Mouse (Mus musculus) adrenal gland (tissue): Measurements from ENCODE around the gene Nudt19.
"Not testable (repeated sequence)": the region's sequence is repeated elsewhere in the genome, so short reads cannot be mapped to it uniquely, and the experiment has no call there.

ENCODE experiments used
- intact Hi-C: fragments of 180-260 bp; cut with DNase I; formaldehyde crosslinking; loops from one replicate; pipeline ENCODE4 v1.15.1; 2025

Gene Nudt19

GRCm38 (mm10) chr7:35569724-35570123 is 13.6 kb upstream of the Nudt19 start:
- intact Hi-C loops: loop anchor here (2.0 kb wide), 1 partner anchor 15 kb away; no protein-coding TSS in a partner anchor

GRCm38 (mm10) chr7:35565965-35566364 is 9.9 kb upstream of the Nudt19 start:
- intact Hi-C loops: not testable (repeated sequence)

DNA sequence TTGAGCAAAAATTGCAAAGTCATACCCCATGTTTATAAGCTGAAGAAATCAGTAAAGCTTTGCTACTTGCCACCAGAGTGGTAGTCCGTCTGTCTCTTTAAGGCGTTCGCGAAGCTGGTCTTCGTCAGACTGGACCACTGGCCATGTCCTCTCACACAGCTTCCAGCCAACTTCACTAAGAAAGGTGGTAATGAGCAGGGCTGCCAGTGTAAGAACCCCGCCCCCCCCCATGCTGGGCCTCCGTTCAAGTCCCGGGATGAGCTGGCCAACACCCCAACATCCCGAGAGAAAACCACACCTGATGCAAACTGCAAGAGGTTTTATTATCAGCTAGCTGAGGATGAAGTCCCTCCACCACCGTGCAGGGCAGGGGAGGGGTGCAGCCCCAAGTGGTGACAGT is 8.8 kb upstream of the Nudt19 start:
- intact Hi-C loops: not testable (repeated sequence)

DNA sequence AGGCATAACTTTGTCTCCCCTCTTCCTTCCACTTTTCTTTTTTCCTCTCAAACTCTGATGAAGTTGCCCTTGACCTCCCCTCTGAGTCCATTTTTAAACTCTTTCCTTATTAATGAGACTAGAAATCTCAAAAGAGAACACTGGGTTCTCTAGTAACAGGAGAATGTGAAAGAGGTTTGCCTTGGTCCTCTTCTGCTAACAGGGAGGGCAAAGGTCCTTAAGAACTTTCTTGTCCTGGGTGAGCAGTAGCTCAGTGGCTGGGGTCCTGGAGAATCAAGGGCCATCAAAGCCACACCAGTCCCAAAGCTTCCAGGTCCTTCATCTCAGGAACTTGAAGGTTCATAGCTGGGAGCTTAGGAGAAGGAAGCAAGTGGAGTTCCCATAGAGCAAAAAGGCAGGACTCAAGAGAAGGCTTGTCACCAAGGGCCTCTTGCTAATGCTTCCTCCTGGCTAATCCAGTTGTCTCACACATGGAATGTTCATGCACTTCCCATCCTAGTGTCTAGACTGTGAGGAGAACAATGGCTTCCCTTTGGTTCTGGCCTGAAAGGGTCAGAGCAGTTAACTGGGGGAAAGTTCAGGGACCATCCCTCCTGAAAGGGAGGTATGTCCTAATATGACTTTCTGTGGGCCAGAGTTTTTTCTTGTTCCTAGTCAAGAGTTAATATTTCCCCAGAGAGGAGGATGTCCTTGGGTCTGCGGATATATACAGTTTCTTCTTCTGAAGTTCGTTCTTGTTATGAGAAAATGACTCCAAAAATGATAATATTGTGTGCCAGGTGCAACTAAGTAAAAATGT is 8.2 kb upstream of the Nudt19 start:
- intact Hi-C loops: no loop called here

DNA sequence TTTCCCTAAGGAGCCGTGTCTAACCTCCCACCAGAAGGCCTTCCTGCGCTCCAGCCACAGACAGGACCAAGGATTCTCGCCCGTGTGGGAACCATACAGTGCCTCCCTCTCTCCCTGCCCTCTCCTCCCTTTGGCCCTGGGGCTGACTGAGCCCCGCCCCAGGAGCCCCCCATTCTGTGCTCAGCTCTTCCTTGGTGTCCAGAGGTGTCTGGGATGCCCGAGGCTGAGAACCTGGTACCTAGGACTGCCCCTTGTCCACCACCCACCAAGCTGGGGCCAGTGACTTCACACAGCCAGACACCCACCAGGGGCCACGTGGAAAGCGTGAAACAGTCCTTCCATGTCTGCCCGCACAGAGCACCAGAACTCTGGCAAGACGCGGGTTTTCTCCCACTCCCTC is 7.0 kb upstream of the Nudt19 start:
- intact Hi-C loops: no loop called here

DNA sequence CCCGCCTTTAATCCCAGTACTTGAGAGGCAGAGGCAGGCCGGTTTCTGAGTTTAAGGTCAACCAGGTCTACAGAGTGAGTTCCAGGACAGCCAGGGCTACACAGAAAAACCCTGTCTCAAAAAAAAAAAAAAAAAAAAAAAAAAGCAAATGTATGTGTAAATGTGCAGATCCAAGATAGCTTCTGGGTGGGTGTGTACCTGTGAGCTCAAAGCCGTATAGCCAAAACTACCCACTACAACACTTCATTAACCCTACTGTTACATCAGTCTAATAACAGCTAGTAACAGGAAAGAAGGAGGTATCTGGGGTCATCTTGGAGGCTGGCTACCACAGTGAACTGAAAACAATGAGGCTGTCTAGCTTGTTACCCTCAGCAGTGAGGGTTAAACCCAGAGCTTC is 3.7 kb upstream of the Nudt19 start:
- intact Hi-C loops: no loop called here

DNA sequence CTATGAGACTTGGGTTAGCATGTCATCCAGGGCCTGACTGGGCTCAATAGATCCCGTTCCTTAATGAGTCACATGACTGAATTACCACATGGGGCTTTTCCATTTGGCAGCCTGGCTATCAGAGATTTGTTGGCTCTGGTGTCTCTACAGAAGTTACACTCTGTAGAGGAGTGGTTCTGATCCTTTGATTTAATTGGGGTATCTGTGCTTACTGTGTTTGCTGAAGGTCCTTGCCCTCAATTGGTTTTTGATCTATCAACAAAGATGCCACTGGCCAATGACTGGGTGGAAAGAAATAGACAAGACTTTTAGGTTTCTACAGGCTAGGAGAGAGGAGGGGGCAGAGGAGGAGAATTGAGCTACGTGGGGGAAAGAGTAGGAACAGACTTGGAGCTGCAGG is 2.6 kb upstream of the Nudt19 start:
- intact Hi-C loops: no loop called here

DNA sequence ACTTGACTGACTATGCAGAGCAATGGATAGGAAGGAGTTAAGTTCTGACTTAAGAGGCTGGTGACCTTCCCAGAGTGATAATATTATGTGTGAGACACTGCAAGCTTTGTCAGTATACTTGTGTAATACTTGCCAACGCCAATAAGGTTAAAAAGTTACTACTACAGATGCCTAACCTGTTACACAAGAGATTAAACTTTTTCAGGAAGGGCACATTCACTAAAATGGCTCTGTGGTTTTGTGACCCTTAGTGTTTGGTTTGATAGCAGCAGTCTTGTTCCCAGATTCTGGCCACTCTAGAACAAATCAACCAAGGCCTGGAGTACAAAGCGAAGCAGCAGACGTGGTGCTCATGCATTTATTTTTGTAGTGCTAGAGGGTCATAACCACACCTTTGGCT is 1.5 kb upstream of the Nudt19 start:
- intact Hi-C loops: no loop called here

DNA sequence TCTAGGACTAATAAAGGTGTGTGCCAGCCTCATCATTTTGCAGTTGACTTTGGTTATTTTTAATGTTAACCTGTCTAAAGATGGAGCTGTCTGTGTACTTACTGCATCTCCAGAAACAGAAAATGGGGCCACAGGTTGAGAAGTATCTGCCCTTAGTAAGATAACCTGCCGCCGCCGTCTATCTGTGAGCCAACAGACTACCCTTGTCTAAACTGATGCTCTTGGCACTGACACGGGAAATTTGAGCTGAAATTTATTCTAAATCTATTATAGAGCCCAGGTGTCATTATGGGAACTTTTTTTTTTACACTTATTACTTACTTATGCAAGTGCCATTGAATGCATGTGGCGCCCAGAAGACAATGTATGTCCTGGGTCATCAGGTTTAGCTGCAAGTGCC is 801 bp upstream of the Nudt19 start:
- intact Hi-C loops: no loop called here

DNA sequence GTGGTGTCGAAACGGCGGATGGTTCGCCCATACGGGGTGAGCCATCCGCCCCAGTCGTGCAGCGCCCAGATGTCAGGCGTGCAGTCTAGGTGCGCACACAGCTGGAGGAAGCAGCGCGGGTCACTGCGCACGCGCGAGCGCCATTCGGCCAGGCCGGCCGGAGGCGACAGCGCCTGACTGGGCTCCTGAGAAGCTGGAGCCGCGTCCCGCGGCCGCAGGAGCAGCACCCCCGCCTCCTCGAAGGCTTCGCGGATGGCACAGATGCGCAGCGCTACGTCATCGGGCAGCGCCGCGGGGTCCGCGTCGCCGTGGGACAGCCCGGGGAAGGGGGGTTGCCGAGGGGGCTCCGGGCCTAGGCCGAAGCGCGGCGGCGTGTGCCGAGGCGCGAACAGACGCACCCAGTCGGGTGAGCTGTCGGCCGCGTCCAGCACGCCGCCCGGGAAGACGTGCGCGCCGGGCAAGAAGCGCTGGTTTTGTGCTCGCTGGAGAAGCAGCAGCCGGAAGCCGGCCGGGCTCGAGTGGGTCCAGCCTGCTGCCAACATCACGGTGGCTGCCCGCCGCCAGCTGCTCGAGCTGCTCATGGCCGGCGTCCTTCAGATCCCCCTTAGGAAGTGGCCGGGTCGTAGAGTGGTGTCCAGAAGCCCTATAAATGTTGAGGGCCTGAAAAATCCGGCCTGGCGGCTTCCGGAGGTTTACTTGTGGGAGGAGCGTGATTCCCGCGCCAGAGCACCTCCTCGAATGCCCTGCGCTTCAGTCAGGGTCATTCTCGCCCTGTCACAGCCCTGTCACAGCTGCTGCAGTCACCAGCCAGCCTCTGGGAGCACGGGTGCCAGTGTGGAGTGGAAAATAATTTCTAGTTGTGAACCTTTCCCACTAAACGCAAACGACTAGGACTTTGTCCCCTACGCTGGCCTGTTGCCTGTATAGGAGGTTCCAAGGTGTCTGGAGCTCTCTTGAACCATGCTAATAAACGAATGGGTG is 590 bp downstream of the Nudt19 start:
- intact Hi-C loops: loop anchor here (2.0 kb wide), 1 partner anchor 15 kb away; no protein-coding TSS in a partner anchor

GRCm38 (mm10) chr7:35554605-35555175 is 1.4 kb downstream of the Nudt19 start:
- intact Hi-C loops: loop anchor here (2.0 kb wide), 1 partner anchor 16 kb away; no protein-coding TSS in a partner anchor

DNA sequence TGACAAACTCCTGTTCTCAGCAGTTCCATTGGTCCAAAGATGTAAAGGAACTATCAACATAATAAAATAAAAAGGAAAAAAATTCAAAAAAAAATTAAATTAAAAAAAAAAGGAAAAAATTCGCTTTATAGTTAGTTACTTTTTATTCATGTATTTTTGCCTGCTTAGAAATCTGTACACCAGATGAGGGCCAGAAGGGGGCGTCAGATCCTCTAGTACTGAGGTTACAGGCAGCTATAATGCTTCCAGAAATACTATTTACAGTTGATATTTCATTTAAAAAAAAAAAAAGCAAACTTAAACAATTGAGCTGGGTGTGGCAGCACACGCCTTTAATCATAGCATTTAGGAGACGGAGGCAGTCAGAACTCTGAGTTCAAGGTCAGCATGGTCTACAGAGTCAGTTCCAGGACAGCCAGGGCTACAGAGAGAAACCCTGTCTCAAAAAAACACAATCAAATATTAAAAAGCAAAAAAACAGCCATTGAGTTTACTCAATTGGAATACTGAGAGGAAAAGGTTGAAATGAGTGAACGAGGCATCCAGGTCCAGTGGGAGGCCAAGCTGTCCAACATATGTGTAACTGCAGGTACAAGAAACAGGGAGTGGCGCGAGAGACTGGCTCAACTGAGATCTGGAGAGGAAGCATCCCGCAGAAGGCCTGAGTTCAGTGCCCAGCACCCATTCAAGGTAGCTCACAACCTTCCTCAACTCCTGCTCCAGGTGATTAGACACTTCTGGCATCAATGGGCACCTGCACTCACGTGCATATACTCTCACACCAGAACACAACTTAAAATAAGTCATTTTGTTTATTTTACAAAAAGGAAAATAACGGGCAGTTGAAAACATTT is 2.1 kb downstream of the Nudt19 start:
- intact Hi-C loops: loop anchor here (2.0 kb wide), 1 partner anchor 17 kb away; no protein-coding TSS in a partner anchor

- intact Hi-C loops: no loop called here
These were observed 10.2 kb downstream of the Nudt19 start for GRCm38 (mm10) chr7:35545881-35546280.

GRCm38 (mm10) chr7:35537562-35537961 is 18.5 kb downstream of the Nudt19 start, which contains the start of gene Tdrd12:
Gene Tdrd12 (minus strand): TSS chr7:35537745.
- intact Hi-C loops: no loop called here

DNA sequence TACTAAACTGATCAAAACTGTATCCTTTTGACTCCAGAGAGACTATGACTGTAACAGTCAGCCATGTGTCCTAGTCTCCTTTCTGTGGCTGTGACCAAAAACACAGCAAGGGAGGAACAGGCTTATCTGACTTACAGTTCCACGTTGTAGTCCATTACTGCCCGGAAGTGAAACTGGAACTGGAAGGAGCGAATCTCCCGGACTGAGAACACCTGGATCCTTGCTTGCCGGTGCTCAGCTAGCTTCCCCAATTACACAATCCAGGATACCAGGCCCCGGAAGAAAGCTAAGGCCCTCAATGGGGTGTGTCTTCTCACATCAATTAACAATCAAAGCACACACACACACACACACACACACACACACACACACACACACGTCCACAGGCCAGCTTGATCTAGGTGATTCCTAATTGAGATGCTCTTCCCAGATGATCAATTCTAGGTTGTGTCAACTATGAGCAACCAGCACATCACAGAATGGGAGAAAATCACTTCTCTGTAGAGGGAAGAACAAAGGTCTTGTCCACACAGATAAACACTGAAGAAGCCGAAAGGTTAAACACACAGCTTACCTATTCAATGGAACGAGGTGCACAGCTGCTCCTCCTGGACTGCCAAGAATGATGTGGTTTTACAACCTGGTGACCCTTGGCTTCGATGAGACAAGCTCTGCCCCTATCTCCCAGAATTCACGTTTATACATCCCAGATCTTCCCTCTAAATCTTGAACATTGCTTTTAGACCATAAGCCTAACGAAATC is 20.2 kb downstream of the Nudt19 start:
- intact Hi-C loops: no loop called here

GRCm38 (mm10) chr7:35530544-35530943 is 25.6 kb downstream of the Nudt19 start:
- intact Hi-C loops: not testable (repeated sequence)

DNA sequence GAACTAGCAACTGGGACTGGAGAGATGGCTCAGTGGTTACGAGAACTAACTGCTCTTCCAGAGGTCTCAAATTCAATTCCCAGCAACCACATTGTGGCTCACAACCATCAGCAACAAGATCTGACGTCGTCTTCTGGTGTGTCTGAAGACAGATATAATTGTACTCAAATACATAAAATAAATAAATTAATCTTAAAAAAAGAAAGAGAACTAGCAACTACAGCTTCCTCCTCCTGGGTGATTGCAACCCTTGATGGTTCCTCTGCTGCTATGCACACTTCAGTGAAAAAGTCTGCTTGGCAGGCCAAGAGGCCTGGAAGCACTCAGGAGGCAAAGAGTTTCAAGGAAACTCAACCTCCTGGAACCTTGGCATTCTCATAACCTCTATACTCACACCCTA is 26.1 kb downstream of the Nudt19 start:
- intact Hi-C loops: no loop called here

DNA sequence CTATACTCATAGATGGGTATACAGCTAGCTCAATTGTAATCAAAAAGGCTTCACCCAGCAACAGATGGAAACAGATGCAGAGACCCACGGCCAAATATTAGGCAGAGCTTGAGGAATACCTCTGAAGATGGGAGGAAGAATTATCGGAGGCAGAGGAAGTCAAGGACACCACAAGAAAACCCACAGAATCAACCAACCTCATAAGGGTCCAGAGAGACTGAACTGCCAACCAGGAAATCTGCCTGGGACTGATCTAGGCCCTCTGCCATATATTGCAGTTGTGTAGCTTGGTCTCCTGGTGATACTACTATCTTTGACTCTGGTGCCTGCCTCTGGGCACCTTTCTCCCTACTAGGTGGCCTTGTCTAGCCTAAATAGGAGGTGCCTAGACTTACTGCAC is 29.3 kb downstream of the Nudt19 start:
- intact Hi-C loops: no loop called here

- intact Hi-C loops: no loop called here
These were observed 54.1 kb downstream of the Nudt19 start for GRCm38 (mm10) chr7:35501995-35502394.

DNA sequence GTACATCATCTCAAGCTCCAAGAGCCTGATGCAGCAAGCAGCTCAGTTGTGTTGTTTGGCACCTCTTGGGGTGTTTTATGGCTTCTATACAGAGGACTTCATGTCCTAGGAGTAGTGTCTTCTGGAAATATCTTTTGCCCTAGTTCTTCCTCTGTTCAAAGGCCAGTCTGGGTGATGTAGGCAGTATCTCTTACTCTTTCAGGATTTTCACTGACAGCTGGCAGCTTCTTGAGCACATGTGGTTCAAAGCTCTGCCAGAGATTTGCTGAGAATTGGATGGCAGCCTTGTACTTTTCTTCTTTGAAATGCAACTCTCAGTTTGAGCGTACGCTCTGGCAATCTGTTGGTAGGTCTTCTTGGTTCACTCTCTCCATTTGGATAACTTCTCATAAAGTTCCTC is 58.6 kb downstream of the Nudt19 start:
- intact Hi-C loops: no loop called here
